Mouse (Mus musculus): ENCODE results near the gene Dxo. TPM values are rescaled to one million over a fixed set of nuclear protein-coding genes. Genes with fewer than 3 reads are reported as not detected.
"Not testable (repeated sequence)": the region's sequence is repeated elsewhere in the genome, so short reads cannot be mapped to it uniquely, and the experiment has no call there.

Gene Dxo
- total and polyA plus RNA-seq, 3 experiments = 10.0 to 31.6 (median 16.3) TPM

DNA sequence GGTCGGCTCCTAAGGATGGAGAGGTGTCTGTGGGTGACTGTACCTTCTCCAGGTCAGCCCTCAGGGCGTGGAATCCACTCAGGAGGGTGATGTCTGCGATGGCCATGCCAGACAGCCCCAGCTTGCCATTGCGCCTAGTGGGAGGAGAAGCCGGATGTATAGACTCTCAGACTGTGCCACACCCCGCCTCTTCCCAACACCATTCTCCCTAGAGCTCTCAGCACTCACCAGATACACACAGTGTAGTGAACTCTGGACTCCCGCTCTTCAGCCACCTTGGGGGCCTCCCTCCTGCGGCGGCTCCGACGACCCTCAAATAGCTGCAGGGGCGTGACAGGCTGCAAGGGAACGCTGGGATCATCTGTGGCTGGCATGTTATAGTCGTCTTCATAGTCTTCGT lies 25.5 kb upstream of the Dxo start (continued):
- TF ChIP-seq EP300 (IDR thresholded peaks at IDR 0.05; ENCODE audit: low read length) (no peak), POLR2AphosphoS2 (IDR thresholded peaks at IDR 0.05; ENCODE audit: low read depth, low read length) (no peak), UBTF (IDR thresholded peaks at IDR 0.05; ENCODE audit: low read depth, low read length) (no peak)

DNA sequence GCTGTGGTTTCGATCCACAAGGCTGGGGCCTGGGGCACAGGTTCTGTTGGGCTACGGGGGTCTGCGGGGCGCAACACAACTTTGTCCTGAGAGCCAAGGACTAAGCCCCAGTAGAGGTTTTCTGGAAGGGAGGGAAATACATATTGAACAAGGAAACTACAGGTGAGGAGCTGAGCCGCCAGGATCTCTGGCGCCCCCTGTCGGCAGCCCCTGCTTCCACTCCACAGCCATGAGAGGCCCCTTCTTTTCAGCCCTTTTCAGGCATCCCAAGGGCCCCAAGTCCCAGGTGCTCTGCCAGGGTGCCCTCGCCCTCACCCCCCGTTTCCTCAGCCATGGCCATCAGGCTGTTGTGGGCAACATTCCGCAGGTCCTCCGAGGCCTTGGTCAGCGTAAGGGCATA lies 23.1 kb upstream of the Dxo start:
- H3K9me3 ChIP-seq (replicated peaks; ENCODE audit: low read length); H3K4me3 ChIP-seq (replicated peaks in 1 of 3; ENCODE audit: low read depth in 2 of 3, low read length in 2 of 3, poor library complexity in 1 of 3); H3K9ac ChIP-seq (ENCODE audit: insufficient read depth, low read depth); H3K4me1 ChIP-seq (ENCODE audit: control insufficient read depth in 1 of 2, insufficient read depth in 2 of 2); dilution Hi-C loops (cut with MboI; ENCODE audit: extremely low pct_ligation_motif_present, extremely low pct_unique_long_range_greater_than_20kb, low sequenced_read_pairs); H3K27me3 ChIP-seq (replicated peaks); H3K27ac ChIP-seq (ENCODE audit: insufficient read depth, low read depth); H3K4me2 ChIP-seq (ENCODE audit: insufficient read depth, low read depth, poor library complexity, severe bottlenecking); H3K36me3 ChIP-seq (replicated peaks in 1 of 2; ENCODE audit: control insufficient read depth in 1 of 2, insufficient read depth in 1 of 2, low read length in 1 of 2); H3K79me2 ChIP-seq (replicated peaks; ENCODE audit: control insufficient read depth, extremely low read depth, insufficient read depth, poor library complexity, severe bottlenecking): not testable (repeated sequence)
- TF ChIP-seq CTCF (conservative IDR thresholded peaks at IDR 0.05 in 1 of 2, IDR thresholded peaks at IDR 0.05 in 1 of 2; ENCODE audit: low read depth in 2 of 2, low read length in 2 of 2) (peak; percentile 56 to 68), SMC3 (IDR thresholded peaks at IDR 0.05; ENCODE audit: low read depth, low read length) (peak; percentile 34), RAD21 (IDR thresholded peaks at IDR 0.05; ENCODE audit: low read depth, low read length) (peak; percentile 47)
- DNase-seq (ENCODE audit: extremely low read depth) = peak; percentile 29
- in situ Hi-C loops (cut with MboI; ENCODE audit: low pct_ligation_motif_present, low pct_unique_long_range_greater_than_20kb, low sequenced_read_pairs) = loop anchor here (5.0 kb wide), 1 partner anchor 81 kb away; no protein-coding TSS in a partner anchor

DNA sequence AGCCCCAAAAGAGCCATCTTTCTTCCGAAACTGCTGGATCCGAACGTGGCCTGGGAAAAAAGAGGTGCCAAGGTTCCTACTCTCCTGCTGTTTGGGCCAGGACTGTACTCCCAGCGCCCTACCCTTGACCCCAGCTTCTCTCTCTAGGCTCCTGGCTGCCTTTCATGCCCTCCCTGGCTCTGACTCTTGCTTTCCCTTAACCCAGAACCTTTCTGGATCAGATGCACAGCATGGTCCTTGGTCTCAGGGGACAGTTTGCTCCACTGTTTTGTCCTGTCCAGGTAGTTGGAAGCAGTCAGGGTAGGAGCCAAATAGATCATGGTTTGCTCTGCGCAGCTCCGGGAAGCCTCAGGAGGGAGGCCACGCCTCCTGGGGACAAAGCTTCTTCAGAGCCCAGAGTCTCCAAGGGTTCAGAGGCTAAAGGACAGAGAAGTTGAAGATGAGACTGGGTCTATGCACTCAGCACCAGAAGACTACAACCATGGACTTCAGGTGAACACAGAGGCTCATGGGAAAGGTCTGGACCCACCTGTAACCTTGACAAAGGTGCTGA lies 21.9 kb upstream of the Dxo start:
- Histone ChIP-seq H3K4me1 (ENCODE audit: control insufficient read depth in 1 of 2, insufficient read depth in 2 of 2) (peaks cover 0 to 2% of the 10 kb centered on the region in 2 experiments; a peak in 1 of 4 replicates), H3K4me2 (ENCODE audit: insufficient read depth, low read depth, poor library complexity, severe bottlenecking) (no peak overlapping the region), H3K27ac (ENCODE audit: insufficient read depth, low read depth) (no peak overlapping the region), H3K9me3 (replicated peaks; ENCODE audit: low read length) (no peaks in the 10 kb centered on the region), H3K4me3 (replicated peaks in 1 of 3; ENCODE audit: low read depth in 2 of 3, low read length in 2 of 3, poor library complexity in 1 of 3) (no peak overlapping the region), H3K9ac (ENCODE audit: insufficient read depth, low read depth) (no peak overlapping the region), H3K79me2 (replicated peaks; ENCODE audit: control insufficient read depth, extremely low read depth, insufficient read depth, poor library complexity, severe bottlenecking) (no peaks in the 10 kb centered on the region), H3K36me3 (replicated peaks in 1 of 2; ENCODE audit: control insufficient read depth in 1 of 2, insufficient read depth in 1 of 2, low read length in 1 of 2) (no peaks in the 10 kb centered on the region), H3K27me3 (replicated peaks) (no peaks in the 10 kb centered on the region)
- no peak for DNase-seq (ENCODE audit: extremely low read depth)
- dilution Hi-C loops (cut with MboI; ENCODE audit: extremely low pct_ligation_motif_present, extremely low pct_unique_long_range_greater_than_20kb, low sequenced_read_pairs) (no loop called here), in situ Hi-C loops (cut with MboI; ENCODE audit: low pct_ligation_motif_present, low pct_unique_long_range_greater_than_20kb, low sequenced_read_pairs) (loop anchor here (5.0 kb wide), 1 partner anchor 83 kb away; no protein-coding TSS in a partner anchor)
- TF ChIP-seq MYC (IDR thresholded peaks at IDR 0.05; ENCODE audit: low read depth, low read length) (no peak), JUND (conservative IDR thresholded peaks at IDR 0.05; ENCODE audit: low read depth, low read length) (no peak), EP300 (IDR thresholded peaks at IDR 0.05; ENCODE audit: low read length) (no peak), HCFC1 (IDR thresholded peaks at IDR 0.05; ENCODE audit: low read depth, low read length) (no peak), IRF4 (IDR thresholded peaks at IDR 0.05; ENCODE audit: low read depth, low read length) (no peak), MXI1 (IDR thresholded peaks at IDR 0.05; ENCODE audit: low read depth, low read length) (no peak), POLR2AphosphoS2 (IDR thresholded peaks at IDR 0.05; ENCODE audit: low read depth, low read length) (no peak)

DNA sequence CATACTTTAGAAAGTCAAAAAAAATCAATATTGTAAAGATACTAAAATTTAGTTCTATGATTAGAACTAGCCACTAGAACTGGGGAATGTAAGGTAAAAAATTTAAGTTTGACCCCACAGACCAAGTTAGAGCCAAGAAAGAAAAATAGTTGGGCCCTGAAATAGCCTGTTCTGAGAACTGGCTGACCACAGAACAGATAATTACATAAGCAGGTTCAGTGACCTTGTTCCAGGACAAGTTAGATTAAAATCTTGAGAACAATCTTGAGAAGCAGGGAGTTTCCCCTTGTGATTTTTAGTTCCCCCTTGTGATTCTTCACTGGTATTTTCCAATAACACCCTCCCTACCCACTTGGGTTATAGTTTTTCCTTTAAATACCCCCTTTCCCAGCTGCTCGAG lies 6.0 kb upstream of the Dxo start:
- DNase-seq (ENCODE audit: extremely low read depth); dilution Hi-C loops (cut with MboI; ENCODE audit: extremely low pct_ligation_motif_present, extremely low pct_unique_long_range_greater_than_20kb, low sequenced_read_pairs); in situ Hi-C loops (cut with MboI; ENCODE audit: low pct_ligation_motif_present, low pct_unique_long_range_greater_than_20kb, low sequenced_read_pairs); H3K79me2 ChIP-seq (replicated peaks; ENCODE audit: control insufficient read depth, extremely low read depth, insufficient read depth, poor library complexity, severe bottlenecking); H3K4me1 ChIP-seq (ENCODE audit: control insufficient read depth in 1 of 2, insufficient read depth in 2 of 2); H3K4me3 ChIP-seq (replicated peaks in 1 of 3; ENCODE audit: low read depth in 2 of 3, low read length in 2 of 3, poor library complexity in 1 of 3); H3K9ac ChIP-seq (ENCODE audit: insufficient read depth, low read depth); H3K27me3 ChIP-seq (replicated peaks); H3K4me2 ChIP-seq (ENCODE audit: insufficient read depth, low read depth, poor library complexity, severe bottlenecking); H3K27ac ChIP-seq (ENCODE audit: insufficient read depth, low read depth): not testable (repeated sequence)
- peaks cover 50 to 73% of the 10 kb centered on the region in 2 experiments for H3K36me3 ChIP-seq (replicated peaks in 1 of 2; ENCODE audit: control insufficient read depth in 1 of 2, insufficient read depth in 1 of 2, low read length in 1 of 2)
- peaks cover 22% of the 10 kb centered on the region for H3K9me3 ChIP-seq (replicated peaks; ENCODE audit: low read length)

Data from CH12.LX (cell line).